Mouse (Mus musculus): ENCODE data around the gene Nav1. TPM values are rescaled to one million over a fixed set of nuclear protein-coding genes. Genes with fewer than 3 reads are reported as not detected.

The Nav1 gene
- total and polyA plus RNA-seq, 2 experiments from 2014 or later = 46.5 to 99.1 TPM

DNA sequence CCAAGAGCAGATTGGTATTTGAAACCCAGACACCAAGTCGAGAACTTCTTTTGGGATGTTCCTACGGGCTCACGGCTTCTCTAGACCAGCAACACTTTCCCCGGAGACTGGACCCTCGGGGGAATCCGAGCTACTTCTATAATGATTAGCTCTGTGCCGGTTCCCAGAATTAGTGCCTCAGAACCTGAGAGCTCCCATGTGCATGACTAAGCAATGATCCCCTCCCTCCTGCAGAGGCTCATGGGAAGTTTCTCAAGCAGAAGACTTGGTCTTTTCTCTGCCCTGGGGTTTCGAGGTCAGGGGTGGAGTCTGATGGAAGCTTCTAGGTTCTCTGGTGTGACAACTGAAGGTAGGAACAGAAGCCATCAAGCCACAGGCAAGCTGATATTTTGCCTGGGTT is 105.0 kb downstream of the Nav1 start:
- H3K36me3 ChIP-seq (ENCODE audit: insufficient read depth, low read length) = no peaks in the 10 kb centered on the region
- no peak overlapping the region for H3K4me3 ChIP-seq (ENCODE audit: low read depth, low read length)
- 0 out of 2 replicates have a peak, but pooled peaks cover 7% of the 10 kb centered on the region for H3K4me1 ChIP-seq (ENCODE audit: insufficient read depth, low read length)
- H3K27me3 ChIP-seq (ENCODE audit: insufficient read depth, low read length) = no peaks in the 10 kb centered on the region
- no peak overlapping the region for H3K4me2 ChIP-seq (ENCODE audit: low read depth, low read length, poor library complexity, severe bottlenecking)
- DNase-seq (ENCODE audit: low spot score) = no peak
- ATAC-seq (ENCODE audit: low FRiP score) = no peak
- no peak for TF ChIP-seq CTCF (IDR thresholded peaks at IDR 0.05)
- H3K9ac ChIP-seq (replicated peaks; ENCODE audit: low read length, poor library complexity, severe bottlenecking) = no peak overlapping the region
- no peaks in the 10 kb centered on the region for H3K9me3 ChIP-seq (ENCODE audit: low read length)
- WGBS = 39% methylated on average over 8 of the region's 8 CpGs
- H3K27ac ChIP-seq (ENCODE audit: low read depth, low read length) = no peak overlapping the region

DNA sequence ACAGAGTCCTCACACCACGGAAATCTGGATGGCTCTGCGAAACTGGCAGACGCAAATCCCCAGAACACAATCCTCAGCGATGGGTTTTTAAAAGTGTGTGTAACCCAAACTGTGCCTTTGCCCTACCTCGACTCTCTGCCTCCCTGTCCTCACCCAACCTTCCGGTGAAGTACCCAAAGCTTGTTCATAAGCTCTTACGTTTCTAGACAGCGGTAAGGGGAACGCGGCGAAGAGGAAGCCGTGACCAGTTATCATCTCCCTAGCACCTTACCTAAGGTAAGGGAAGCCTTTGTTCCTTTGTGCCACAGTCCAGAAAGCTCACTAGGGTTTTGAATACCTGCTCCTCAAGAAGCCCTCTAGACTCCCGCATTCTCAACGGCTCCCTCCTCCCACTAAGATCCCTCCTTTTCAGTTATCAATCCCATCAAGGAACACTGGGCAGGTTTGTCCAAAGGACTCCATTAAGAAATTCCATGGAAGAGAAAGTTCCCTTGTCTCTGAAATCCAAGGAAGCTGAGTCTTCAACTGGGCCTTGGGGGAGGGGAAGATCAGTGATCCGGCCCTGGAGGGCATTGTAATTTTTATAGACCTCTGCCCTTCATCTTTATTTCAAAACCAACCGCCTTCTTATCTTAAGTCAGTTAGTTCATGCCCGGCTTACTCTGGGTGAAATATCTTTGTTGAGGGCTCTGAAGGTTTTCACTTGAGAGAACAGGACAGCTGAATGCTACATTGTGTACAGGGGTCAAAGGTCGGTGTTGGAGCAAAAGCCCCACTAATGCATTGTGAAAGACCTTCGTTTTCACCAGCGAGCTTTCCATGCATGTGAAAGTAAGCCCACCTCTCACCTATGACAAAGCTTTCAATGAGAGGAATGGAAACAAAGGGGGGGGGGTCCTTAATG is 108.4 kb downstream of the Nav1 start:
- Histone ChIP-seq H3K36me3 (ENCODE audit: insufficient read depth, low read length) (no peaks in the 10 kb centered on the region), H3K27ac (ENCODE audit: low read depth, low read length) (no peak overlapping the region), H3K9ac (replicated peaks; ENCODE audit: low read length, poor library complexity, severe bottlenecking) (no peak overlapping the region), H3K4me1 (ENCODE audit: insufficient read depth, low read length) (0 out of 2 replicates have a peak, but pooled peaks cover 6% of the 10 kb centered on the region), H3K4me3 (ENCODE audit: low read depth, low read length) (no peak overlapping the region), H3K4me2 (ENCODE audit: low read depth, low read length, poor library complexity, severe bottlenecking) (no peak overlapping the region), H3K27me3 (ENCODE audit: insufficient read depth, low read length) (no peaks in the 10 kb centered on the region), H3K9me3 (ENCODE audit: low read length) (no peaks in the 10 kb centered on the region)
- whole genome bisulfite sequencing = 30% methylated on average over 20 of the region's 20 CpGs
- DNase-seq (ENCODE audit: low spot score) (no peak), ATAC-seq (ENCODE audit: low FRiP score) (no peak)
- no peak for TF ChIP-seq CTCF (IDR thresholded peaks at IDR 0.05)

DNA sequence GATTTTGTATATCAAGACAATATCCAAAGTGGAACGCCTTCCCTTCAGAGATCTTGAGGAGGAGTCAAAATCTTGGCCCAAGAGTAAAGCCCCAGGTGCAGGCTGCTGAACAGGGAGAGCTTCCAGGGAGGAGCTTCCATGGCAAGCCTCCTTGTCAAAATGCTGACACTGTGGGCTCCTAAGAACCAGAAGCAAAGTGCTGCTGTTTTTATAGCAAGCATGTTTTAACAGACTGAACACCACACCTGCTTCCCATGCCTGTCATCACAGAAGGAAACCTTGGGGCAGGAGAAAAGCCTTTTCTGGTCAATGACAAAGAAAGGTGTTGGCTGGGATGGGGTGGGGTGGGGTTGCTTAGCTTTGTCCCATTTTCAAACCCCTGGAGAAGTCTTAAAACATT is 112.0 kb downstream of the Nav1 start:
- ATAC-seq (ENCODE audit: low FRiP score) = no peak
- no peak overlapping the region for H3K4me2 ChIP-seq (ENCODE audit: low read depth, low read length, poor library complexity, severe bottlenecking)
- no peaks in the 10 kb centered on the region for H3K36me3 ChIP-seq (ENCODE audit: insufficient read depth, low read length)
- DNase-seq (ENCODE audit: low spot score) = no peak
- H3K9ac ChIP-seq (replicated peaks; ENCODE audit: low read length, poor library complexity, severe bottlenecking) = no peak overlapping the region
- no peaks in the 10 kb centered on the region for H3K9me3 ChIP-seq (ENCODE audit: low read length)
- H3K27me3 ChIP-seq (ENCODE audit: insufficient read depth, low read length) = no peaks in the 10 kb centered on the region
- H3K4me3 ChIP-seq (ENCODE audit: low read depth, low read length) = no peak overlapping the region
- H3K4me1 ChIP-seq (ENCODE audit: insufficient read depth, low read length) = peaks cover 17% of the 10 kb centered on the region; the same call in 1 of the 2 replicates
- 94% methylated on average over 1 of the region's 1 CpGs for WGBS
- H3K27ac ChIP-seq (ENCODE audit: low read depth, low read length) = no peak overlapping the region
- no peak for TF ChIP-seq CTCF (IDR thresholded peaks at IDR 0.05)

DNA sequence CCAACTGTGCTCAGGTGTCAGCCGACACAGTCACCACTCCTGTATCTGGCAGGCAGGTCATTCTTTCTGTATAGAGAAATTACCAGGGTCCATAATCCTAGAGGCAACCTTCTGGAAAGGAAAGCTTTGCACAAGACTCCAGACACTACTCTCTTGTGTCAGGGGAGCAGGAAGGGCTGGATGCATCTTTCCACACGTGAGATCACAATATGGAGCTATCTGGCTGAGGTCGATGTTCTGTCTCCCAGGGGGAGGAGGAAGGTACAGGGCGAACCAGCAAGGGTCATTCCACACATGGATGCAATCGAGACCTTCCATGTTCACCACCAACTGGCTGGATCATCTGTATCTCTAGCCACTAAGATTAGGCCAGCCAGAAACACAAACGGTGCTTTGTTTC is 113.2 kb downstream of the Nav1 start:
- ATAC-seq (ENCODE audit: low FRiP score) = no peak
- WGBS = 83% methylated on average over 6 of the region's 6 CpGs
- H3K4me3 ChIP-seq (ENCODE audit: low read depth, low read length) = no peak overlapping the region
- H3K27me3 ChIP-seq (ENCODE audit: insufficient read depth, low read length) = no peaks in the 10 kb centered on the region
- no peaks in the 10 kb centered on the region for H3K9me3 ChIP-seq (ENCODE audit: low read length)
- no peak overlapping the region for H3K4me2 ChIP-seq (ENCODE audit: low read depth, low read length, poor library complexity, severe bottlenecking)
- no peak overlapping the region for H3K27ac ChIP-seq (ENCODE audit: low read depth, low read length)
- peaks cover 16% of the 10 kb centered on the region; the same call in 1 of the 2 replicates for H3K4me1 ChIP-seq (ENCODE audit: insufficient read depth, low read length)
- DNase-seq (ENCODE audit: low spot score) = no peak
- no peaks in the 10 kb centered on the region for H3K36me3 ChIP-seq (ENCODE audit: insufficient read depth, low read length)
- H3K9ac ChIP-seq (replicated peaks; ENCODE audit: low read length, poor library complexity, severe bottlenecking) = no peak overlapping the region
- no peak for TF ChIP-seq CTCF (IDR thresholded peaks at IDR 0.05)

DNA sequence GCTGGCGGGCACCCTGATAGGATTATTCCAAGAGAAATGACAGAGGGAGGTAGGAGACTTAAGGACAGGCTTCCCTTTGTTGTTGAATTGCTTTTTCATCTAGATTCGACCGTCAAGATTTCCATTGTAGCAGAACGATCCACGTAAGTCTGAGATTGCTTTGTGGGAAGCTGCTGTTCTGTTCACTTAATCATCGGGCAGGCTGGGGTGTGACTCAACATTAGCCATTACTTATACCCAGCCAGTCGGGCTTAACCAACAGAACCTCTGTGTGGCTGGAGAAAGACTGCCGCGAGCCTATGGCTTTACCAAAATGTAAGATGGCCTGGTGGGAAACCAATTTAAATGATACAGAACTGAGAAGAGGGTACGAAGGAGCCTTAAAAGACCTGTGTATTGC is 114.7 kb downstream of the Nav1 start:
- Histone ChIP-seq H3K9ac (replicated peaks; ENCODE audit: low read length, poor library complexity, severe bottlenecking) (no peak overlapping the region), H3K36me3 (ENCODE audit: insufficient read depth, low read length) (no peaks in the 10 kb centered on the region), H3K27ac (ENCODE audit: low read depth, low read length) (peak overlapping the region; percentile 6; the same call in 1 of the 2 replicates), H3K4me1 (ENCODE audit: insufficient read depth, low read length) (peaks cover 11% of the 10 kb centered on the region; the same call in 1 of the 2 replicates), H3K4me3 (ENCODE audit: low read depth, low read length) (no peak overlapping the region), H3K27me3 (ENCODE audit: insufficient read depth, low read length) (no peaks in the 10 kb centered on the region), H3K4me2 (ENCODE audit: low read depth, low read length, poor library complexity, severe bottlenecking) (no peak overlapping the region), H3K9me3 (ENCODE audit: low read length) (no peaks in the 10 kb centered on the region)
- DNase-seq (ENCODE audit: low spot score) = no peak
- no peak for TF ChIP-seq CTCF (IDR thresholded peaks at IDR 0.05)
- 32% methylated on average over 10 of the region's 10 CpGs for WGBS
- ATAC-seq (ENCODE audit: low FRiP score) = no peak

All from midbrain, postnatal 0 days (tissue).